Mouse (Mus musculus) gastrocnemius, postnatal 25 days (tissue): ENCODE results near the gene BC005537. TPM values are rescaled to one million over a fixed set of nuclear protein-coding genes. Genes with fewer than 3 reads are reported as not detected.

ENCODE experiments used
- DNase-seq: peaks from one replicate; pipeline ENCODE4 v3.0.0; 2022
- total RNA-seq, 2 experiments: library from RNA; stranded (reverse); gene quantifications; 1 replicate in 1 of 2; 2 replicates in 1 of 2; pipeline ENCODE4 v1.2.3; 2021

The BC005537 gene
- total RNA-seq, 2 experiments from 2014 or later, result 35.8 to 38.3 TPM

DNA sequence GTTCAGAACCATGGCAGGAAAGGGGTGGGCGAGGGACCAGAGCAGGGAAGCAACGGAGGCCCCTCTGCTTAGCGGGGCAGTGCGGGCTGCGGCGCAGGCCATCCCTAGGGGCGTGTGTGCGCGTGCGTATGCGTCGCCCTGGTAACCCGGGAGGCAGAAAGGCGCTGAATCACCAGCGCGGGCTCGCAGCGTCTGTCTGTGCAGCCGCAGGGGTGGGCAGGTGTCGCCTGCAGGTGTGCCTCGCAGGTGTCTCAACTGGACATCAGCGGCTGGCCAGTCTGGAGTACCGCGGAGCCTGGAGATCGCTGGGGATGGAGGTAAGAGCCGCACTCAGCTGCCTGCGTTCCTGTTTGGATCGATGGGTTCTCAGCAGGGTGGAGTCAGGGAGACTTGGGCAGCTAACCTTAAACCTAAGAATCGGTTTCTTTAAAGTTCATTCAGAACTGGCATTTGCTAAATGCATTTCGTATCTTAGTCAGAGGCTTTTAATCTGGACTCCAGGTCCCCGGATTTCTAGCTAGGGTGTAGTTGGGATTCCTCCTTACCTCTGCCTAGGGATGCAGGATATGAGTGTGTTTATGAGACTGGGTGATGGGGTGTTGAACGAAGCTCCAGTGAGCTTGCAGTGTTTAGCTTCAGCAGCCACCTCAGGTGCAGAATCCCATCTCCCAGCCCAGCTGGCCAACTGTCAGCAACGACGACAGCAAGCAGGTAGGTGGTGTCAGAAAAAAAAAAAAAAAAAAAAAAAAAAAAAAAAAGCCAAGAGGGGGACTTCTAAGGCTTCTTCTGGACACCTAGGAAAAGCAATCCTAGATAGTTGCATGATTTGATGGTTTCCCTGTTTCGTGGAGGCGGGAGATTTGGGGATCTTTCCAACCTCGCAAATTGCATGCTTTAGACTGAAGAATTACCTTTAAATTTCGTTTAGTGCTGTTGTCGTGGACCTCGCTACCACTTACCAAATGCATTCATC lies 43.8 kb downstream of the BC005537 start, which contains the start of gene D130043K22Rik:
D130043K22Rik (plus strand) TSS at position 153 of the 973 bp plus-strand sequence.
- no peak for DNase-seq

DNA sequence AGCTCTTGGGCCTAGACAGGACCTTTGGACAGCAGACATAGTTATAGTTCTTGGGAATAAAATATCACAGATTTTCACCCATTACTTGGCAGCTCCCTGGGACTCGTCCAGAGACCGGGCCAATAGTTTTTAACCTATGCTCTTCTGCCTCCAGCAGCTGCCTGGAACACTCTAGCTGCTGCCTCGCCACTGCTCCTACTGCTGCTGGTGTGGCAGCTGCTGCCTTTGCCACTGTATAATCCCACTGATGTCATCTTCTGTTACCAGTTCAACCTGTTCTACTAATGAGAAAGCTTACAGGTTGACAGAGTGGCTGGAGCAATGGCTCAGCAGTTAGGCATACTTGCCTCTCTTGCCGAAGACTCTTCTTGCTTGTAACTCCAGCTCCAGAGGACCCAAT lies 47.9 kb downstream of the BC005537 start:
- no peak for DNase-seq

DNA sequence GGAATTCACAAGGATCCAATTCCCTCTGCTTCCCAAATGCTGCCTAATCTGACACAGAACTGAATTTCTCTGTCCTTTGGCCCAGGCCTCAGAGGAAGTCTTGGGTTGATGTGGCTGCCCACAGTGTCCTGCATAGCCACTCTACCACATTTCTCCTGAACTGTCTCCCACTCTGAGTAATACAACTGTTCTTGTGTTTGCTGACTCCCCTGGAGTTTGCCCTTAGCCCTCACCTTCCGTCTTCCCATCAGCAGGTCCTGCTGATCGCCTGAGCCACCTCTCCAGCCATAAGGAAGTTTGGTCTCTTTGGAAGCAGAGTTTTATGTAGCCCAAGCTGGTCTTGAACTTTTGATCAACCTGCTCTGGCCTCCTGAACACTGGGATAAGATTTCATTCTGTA lies 50.5 kb downstream of the BC005537 start:
- no peak for DNase-seq

DNA sequence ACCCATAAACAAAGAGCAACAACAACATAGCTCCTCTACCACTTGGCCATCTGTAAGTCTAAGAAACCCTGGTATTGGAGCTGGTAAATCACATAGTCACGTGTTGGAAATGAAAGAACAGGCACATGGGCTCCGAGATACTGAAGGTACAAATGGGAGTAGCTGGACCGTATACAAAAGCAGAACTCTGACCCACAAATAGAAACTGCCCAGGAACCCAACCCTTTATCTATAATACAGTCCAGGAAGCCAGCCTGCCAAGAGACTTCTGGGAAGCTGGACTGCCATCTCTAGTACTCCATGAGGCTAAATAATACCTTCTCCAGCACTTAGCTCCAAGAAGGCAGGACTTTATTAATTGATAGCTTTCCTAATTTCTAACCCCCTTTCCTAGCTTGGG lies 51.1 kb downstream of the BC005537 start:
- DNase-seq, result no peak

DNA sequence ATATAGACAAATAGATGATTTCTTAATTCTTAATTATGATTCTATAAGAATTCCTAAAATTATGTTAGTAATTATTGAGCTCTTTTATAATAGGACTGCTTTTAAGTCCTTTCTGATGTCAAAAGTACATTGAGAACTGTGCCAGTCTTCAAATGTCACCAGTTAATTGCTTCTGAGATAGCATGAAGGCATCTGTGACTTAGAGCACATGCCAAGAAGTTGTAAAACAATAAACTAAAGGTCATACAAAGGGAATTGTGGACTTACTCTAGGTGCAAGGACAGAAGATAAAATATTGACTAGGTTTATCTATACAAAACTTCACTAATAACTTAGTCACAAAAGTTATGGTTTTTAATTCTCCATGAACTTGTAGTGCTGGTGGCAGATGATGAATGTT lies 57.7 kb downstream of the BC005537 start:
- DNase-seq, result no peak

DNA sequence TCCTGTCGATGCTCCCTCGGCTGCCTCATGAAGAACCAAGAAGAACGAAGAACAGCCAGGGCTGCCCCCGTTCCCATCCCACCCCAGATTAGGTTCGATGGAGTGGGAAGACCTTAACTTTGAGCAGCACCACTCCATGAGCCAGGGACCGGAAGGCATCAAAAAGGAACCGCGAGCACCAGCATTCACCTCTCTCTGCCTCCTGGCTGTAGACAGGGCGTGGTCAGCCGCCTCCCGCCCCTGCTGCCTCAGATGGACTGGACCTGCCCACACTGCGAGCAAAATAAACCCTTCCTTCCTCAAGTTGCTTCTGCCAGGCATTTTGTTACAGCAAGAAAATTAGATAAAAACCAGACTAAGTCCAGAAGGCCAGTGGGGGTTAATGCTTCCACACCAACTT lies 59.6 kb downstream of the BC005537 start:
- no peak for DNase-seq

DNA sequence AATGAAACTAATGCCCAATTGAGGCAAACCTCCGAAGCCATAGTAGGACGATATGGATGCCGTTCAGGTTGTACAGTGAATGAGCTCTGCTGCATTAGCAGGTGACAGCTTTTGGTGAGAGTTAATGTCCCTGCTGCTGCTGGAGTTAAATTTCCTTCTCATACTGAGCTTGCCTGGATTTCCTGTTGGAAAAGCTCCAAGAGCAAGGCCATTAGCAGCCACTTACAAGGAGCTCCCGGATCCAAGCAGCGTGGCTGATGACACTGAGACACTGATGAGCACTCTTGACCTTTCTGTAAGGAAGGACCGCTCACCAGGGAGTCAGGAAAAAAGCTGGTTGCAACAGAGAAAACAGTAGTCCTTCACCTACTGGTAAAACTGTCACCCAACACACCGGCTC lies 60.6 kb downstream of the BC005537 start:
- DNase-seq, result no peak

DNA sequence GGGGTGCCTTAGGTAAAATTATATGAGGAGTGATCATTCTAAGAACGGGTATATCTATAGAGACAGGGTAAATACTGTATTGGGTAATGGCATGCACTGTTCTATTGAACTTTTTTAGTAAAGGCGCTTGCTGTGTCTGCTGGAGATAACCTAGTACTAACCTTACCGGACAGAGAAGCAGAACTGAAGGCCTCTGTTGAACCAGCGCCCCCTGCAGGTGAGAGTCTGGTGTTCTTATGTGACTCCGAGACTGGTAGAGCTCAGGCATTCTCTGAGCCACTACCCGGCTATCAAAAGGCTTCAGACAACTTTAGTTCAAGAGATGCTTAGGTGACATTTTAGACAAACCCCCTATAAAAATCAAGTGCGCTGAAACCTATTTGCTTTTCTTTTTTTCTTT lies 61.1 kb downstream of the BC005537 start:
- no peak for DNase-seq

Other genes with a start within 250 kb of the BC005537 start
- 1 to 10 TPM; 2.8 to 4.9 TPM for gene Ripor2, start 219.5 kb upstream of the BC005537 start, total RNA-seq
- not detected for gene Armh2, start 60.4 kb upstream of the BC005537 start, total RNA-seq
- 1 to 10 TPM; 2.3 to 4.9 TPM for gene Gmnn, start 39.7 kb upstream of the BC005537 start, total RNA-seq
- gene Acot13, start 29.9 kb downstream of the BC005537 start, total RNA-seq, result 100 to 1,000 TPM; 138 to 147 TPM
- gene Tdp2, start 30.0 kb downstream of the BC005537 start, total RNA-seq, result 1 to 10 TPM; 7.8 to 8.2 TPM
- gene D130043K22Rik, start 43.5 kb downstream of the BC005537 start, total RNA-seq, result not detected
- 1 to 10 TPM; 5.8 to 5.9 TPM for gene Aldh5a1, start 136.0 kb downstream of the BC005537 start, total RNA-seq
- gene Gpld1, start 141.5 kb downstream of the BC005537 start, total RNA-seq, result under 1 TPM; 0.40 to 0.43 TPM
- gene Mrs2, start 218.7 kb downstream of the BC005537 start, total RNA-seq, result 10 to 100 TPM; 35.2 to 39.6 TPM